Mouse (Mus musculus) spleen, adult 2 months (tissue): Measurements from ENCODE around the gene Etv6.

Source experiments
- CTCF ChIP-seq: fragments of 200-500 bp; IDR thresholded peaks from 2 replicates; pipeline ENCODE4 v1.5.1; 2011; ENCODE audit warnings: mild to moderate bottlenecking, inconsistent platforms; ENCODE audit not compliant: insufficient read depth, insufficient read length, insufficient replicate concordance; ENCODE audit errors: extremely low read depth
- POLR2A ChIP-seq: fragments of 200-500 bp; IDR thresholded peaks from 2 replicates; pipeline ENCODE4 v1.6.1; 2011; ENCODE audit warnings: low read depth, low read length, inconsistent platforms

DNA sequence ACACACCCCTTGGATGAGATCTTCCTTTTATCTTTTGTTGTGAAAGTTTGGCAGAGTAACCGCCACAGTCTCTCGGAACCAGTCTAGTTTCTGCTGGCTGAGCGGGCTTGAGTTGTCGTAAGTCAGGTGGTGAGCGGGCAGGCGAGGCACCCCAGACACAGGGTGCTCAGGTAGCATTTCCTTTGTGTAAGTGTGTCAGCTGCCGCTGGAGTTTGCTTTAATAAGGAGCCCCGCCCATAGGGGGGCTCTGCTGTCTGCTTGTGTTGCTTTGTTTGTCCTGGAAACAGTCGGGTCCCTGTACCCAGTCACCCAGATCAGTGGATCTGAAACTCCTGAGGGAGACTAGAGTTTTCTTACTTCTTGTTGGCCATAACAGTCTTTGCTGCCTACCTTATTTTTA lies 47.5 kb upstream of the Etv6 start:
- TF ChIP-seq CTCF (no peak), POLR2A (no peak)
